Mouse (Mus musculus): Measurements from ENCODE around the gene 2900011O08Rik.

The 2900011O08Rik gene

DNA sequence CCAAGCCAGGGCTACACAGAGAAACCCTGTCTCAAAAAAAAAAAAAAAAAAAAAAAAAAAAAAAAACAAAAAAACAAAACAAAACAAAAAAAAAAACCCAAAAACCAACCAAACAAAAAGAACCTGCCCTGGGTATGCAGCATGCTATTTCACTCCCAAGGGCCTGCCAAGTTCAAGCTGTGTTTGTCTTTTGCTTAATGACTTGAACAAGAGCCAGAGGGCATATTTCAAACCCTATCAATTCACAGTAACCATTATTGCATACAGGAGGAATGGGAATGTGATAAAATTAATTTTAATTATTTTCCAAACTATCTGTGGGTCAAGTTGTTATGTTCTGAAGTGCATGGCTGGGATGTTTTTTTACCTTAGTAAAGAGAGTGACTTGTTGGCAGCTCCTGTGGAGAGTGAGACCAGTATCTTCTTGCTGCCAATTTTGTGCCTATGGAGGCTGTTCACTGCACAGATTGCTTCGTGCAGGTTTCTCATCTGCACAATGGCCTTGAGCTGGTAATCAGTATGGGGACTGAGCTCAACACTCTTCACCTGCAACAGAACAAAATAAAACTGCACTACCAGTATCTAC lies 151.7 kb downstream of the 2900011O08Rik start:
- in situ Hi-C loops (cut with MboI): no loop called here

DNA sequence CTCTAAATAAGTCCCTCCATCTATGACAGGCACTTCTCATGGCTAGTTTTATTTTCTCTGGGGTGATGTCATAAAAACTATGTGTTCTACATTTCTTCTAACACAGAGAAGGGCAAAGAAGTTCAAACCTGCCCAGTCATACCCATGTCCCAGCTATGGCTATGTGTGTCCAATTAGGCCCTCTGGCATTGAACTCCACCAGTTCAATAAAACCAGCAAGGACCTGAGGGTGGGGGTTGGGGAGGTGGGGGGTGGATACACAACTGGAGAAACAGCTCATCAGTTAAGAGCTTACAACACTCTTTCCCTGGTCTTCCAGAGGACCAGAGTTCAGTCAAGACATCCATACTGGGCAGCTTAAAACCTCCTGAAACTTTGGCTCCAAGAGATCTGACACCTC lies 152.7 kb downstream of the 2900011O08Rik start:
- in situ Hi-C loops (cut with MboI): no loop called here

DNA sequence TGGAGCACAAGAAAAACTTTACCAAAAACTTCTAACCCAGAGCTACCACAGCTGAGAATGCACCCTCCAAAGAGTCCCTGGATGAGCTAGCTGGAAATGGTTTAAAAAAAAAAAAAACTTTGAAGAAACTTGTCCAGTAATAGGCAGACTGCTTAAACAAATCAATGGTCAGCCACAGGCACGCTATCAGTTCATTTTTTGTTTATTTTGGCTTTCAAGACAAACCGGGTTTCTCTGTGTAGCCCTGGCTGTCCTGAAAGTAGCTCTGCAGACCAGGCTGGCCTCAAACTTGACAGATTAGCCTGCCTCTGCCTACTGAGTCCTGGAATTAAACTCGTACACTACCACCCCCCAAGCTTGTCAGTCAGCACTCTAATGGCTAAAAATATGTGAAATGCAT lies 156.9 kb downstream of the 2900011O08Rik start:
- in situ Hi-C loops (cut with MboI): no loop called here

DNA sequence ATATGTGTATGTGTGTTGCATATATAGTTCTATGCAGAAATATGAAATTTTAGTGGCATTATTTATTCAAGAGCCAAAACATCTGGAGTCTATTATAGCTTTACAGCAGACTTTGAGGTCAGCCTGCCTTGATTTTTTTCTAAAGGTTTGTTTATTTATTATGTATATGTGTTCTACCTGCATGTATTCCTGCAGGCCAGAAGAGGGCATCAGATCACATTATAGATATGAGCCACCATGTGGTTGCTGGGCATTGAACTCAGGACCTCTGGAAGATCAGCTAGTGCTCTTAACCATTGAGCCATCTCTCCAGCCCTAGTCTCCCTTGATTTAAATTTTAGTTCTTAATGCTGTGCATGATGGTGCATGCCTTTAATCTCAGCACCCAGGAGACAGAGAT lies 161.3 kb downstream of the 2900011O08Rik start:
- in situ Hi-C loops (cut with MboI): no loop called here

Data from mature B cell (primary cell).